Mouse (Mus musculus): Measurements from ENCODE around the gene D1Ertd622e.
A peak's percentile ranks its signal among the peaks of the same experiment; 100 is the strongest.

Gene D1Ertd622e

DNA sequence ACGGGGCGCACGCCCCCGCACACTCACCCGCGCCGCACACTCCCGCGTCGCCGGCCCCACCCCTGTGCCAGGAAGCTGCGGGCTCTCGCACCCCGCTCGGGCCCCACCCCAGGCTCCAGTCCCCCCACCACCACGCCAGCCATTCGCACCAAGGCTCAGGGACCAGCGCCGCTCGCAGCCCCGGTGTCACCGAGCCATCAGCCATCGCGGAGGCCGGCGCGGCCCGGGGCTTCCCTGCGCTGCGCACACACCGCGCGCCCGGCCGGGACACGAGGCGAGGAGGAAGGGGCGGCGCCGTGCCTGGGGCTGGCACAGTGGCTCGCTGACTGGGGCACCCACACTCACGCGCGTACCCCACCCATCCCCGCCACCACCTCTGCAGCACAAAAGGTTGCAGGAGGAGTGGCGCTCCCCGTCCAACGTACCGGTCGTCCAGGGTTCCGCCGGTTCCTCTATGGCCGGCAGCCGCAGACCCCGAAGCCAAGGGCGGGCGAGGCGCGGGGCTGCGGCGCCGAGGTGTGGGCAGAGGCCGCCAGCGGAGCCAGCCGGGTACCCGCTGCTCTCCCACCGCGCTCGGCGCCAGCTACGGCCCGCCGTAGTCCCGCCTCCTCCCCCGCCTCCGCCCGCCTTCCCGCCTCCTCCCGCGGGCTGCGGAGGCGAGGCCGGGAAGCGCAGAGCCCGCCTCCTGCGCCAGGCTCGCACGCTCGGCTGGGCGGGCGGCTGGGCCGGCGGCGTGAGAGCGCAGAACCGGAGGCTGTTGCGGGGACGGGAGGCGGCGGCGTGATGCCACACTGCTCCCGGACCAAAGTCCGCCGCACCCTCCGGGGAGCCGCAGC is at the start of gene D1Ertd622e:
Gene D1Ertd622e, minus strand, starts transcription at position 669 of the 836 bp plus-strand sequence.
- peak; percentile 91 for DNase-seq

DNA sequence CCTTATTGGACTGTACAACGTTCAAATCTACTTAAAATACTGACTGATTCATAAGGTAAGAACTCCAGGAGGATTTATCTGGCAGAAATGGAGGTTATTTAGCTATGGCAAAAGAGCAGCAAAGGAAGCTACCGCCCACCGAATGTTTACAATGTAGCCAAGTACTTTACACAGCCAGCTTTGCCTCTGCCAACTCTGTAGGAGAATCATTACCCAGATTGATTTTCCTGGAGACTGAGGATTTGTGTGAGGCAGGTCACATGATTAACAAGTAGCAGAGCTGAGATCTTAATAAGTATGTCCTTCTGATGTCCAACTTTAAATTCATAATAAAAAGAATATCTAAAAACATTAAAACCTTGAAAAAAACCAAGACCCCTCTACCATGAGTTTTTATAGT is 48.6 kb upstream of the D1Ertd622e start:
- no peak for DNase-seq

DNA sequence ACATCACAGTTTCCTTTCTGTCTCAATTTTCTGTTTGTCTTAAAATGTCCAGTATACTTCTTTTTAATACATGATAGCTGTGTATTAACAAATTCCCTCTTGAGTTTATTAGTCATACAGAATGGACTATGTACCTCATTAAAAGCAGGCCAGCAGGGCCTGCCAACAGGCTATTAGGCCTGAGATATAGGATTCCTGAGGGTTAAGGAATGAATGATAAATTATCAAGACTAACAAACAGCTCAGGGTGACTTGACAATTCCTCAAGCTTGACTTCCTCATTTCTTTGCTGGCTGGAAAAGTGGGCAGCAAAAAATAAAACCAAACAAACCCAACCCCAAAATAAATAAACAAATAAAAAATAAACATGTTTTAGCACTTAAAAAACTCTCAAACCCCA is 43.5 kb upstream of the D1Ertd622e start:
- no peak for DNase-seq

DNA sequence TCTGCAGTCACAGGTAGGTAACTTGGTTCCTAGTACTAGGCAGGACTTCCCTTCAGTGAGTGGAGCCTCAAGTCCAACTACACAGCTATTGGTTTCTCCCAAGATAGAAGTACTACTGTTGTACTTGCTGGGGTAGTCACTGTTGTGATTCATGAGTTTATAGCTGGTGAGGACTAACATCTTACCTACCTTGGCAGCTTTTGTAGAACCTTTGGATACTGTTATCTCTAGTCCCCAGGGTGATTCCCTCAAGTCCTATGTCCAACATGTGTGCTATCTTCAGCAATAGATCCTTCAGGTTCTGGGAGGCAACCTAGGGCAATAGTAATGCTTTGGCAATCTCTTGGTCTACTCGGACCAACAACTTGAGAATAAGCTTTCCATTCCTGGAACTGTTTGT is 42.8 kb upstream of the D1Ertd622e start:
- no peak for DNase-seq

DNA sequence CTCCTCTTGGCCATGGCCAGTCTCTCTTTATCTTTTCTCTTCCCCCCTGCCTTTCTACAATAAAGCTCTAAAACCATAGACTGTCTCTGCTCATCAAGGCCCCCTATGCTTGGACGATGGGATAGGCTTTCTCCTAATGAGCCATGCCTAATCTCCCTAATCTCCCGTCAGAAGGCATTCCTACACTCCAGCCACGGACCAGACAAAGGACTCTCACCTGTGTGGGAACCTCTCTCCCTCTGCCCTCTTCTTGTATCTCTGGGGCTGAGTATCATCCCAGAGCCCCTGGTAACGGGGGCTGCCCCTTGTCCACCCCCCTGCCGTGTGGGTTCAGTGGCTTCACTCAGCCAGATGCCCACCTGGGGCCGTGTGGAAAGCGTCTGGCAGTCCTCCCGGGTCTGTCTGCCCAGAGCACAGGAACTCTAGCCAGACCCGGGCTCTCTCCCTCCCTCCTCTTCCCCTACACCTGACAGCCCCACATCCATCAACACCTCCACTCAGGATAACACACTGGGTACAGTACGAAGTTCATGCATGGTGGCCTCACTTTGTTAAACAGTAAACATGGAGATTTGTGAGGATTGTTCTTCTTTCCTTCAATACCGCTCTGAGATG is 37.2 kb upstream of the D1Ertd622e start:
- DNase-seq = peak; percentile 41

DNA sequence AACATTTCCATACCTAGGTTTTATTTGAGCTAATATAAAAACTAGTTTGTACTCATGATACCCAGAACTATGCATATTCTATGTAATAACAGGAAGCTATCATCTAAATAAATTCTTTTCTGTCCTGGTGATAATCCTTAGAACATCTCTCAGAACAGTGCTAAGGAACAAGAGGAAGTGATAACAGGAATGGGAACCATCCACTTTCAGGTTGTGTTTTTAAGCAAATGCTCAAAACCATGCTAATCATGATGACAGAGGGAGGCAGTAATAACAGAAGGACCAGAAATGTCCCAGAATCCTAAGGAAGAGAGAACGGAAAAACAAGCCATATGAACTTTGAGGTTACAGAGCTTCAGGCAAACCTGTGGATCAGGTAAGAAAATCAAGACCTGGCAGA is 35.4 kb upstream of the D1Ertd622e start:
- DNase-seq = no peak

DNA sequence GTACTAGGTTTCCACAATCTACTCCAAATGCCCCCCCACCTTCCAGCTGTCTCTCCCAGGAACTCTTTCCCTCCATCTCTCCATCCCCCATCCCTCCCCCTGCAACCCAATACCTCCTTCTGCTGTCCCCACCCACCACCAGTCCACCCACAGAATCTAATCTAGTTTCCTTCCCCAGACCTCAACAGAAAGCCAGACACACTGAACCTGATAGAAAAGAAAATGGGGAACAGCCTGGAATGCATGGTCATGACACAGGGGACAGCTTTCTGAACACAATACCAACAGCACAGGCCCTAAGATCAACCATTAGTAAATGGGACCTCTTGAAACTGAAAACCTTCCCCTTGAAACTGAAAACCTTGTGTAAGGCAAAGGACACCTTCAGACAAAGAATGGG is 32.0 kb upstream of the D1Ertd622e start:
- DNase-seq = no peak

DNA sequence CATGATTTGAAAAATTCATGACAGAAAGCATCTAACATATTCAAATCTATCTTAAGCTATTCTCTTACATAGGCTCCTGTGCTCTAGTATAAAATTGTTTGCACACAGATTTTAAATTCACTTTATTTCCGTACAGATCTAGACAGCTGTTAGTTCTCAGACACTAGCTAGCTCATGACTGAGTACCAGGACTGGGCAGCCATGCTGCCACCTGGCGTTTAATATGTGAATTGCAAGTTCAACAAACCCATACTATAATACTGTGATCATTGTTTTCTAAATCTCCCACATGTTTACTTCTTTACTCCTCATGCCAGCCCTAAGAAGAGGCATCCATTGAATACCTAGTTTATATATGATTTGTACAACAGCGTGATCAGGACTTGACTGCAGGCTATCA is 26.9 kb upstream of the D1Ertd622e start:
- DNase-seq = peak; percentile 52

DNA sequence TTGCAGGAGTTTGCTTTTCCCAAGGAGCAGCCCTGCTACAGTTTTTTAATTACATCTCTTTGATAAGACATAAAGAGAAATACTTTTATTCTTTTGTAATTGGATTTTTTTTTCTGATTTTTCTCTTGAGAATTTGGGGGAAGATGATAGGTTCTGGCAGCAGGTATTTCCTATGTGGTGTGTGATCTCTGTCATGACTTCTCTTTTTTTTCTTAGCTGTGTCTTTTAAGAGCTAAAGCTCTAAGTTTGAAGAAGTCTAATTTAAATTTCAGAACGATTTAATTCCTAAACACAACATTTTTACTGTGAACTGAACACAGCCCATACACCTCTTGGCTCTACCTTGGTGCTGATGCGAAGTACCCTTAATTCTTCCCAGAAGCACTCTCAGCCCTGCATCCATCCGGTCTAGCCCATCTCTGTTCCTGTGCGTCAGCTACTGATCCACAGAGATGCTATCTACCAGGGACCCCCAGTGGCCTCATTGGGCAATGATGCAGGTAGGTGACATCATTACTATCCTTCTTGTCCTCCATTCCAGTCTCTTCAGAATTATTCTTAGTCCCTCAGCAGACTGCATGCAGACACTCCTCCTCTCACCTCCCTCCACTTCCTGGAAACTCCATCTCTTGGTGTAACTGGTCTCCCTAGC is 14.8 kb upstream of the D1Ertd622e start:
- no peak for DNase-seq

DNA sequence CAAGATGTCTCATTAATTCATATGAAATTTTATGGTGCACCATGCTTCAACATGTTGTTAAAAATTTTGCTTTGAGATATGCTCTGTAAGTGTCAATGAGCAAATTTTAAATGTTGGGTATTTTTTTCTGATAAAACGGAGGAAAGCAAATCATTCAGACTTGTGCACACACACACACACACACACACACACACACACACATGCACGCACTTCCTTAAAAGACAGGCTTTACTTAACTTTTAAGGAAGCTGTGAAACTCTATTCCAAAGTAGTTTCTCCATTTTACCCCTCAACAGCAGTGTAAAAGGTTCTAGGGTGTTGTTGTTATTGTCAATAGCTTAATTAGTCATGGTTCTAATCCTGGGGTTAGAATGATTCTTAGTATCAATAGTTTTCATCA is 14.2 kb upstream of the D1Ertd622e start:
- DNase-seq = no peak

DNA sequence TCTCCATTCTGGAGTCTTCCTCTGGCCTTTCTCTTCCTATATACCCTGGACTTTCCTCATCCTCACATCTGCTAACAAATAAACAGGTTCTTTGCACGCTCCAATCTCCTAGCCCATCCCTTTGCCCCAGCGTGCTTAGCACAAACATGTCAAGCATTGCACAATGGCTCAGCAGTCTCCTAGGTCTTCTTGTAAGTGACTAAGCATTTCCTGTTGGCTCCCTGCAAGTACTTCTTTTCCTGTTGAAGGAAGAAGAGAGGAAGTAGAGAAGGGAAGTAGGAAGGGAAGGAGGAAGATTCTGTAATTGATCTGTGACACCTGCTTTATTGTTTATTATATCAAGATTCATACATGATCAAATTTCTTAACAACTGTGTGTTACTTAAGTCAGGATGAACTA is 11.0 kb upstream of the D1Ertd622e start:
- DNase-seq = no peak

DNA sequence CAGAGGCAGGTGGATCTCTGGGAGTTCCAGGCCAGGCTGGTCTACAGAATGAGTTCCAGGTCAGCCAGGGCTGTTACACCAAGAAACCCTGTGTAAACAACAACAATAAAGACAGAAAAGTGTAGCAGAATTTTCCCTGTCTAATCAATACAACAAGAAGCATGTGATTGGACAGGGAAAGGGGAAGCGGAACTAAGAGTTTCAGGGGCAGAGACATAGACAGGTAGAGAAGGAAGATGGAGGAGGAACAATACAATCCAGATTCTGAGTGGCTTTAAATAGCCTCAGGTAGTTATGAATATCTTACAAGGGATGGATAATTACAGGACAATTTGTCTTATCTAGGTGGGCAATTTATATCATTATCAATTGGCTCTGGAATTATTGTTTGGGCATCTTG is 5.4 kb upstream of the D1Ertd622e start:
- no peak for DNase-seq

DNA sequence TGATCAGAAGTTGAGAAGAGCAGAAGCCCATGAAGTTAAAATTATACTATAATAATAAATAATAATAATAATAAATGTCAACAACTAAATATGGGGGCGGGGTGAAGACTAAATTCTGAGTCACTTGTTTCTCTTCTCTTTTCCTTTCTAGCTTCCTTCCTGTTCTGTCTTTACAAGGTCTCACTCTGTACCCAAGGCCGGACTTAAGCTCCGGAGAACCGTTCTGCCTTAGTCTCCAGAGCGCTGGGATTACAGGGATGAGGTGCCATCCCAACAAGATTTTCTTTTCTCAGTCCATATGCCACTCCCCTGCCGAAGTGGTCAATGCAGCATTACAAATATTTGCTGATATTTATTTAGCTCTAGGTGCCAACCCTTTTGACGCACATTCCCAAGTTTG is 450 bp upstream of the D1Ertd622e start:
- DNase-seq = no peak

DNA sequence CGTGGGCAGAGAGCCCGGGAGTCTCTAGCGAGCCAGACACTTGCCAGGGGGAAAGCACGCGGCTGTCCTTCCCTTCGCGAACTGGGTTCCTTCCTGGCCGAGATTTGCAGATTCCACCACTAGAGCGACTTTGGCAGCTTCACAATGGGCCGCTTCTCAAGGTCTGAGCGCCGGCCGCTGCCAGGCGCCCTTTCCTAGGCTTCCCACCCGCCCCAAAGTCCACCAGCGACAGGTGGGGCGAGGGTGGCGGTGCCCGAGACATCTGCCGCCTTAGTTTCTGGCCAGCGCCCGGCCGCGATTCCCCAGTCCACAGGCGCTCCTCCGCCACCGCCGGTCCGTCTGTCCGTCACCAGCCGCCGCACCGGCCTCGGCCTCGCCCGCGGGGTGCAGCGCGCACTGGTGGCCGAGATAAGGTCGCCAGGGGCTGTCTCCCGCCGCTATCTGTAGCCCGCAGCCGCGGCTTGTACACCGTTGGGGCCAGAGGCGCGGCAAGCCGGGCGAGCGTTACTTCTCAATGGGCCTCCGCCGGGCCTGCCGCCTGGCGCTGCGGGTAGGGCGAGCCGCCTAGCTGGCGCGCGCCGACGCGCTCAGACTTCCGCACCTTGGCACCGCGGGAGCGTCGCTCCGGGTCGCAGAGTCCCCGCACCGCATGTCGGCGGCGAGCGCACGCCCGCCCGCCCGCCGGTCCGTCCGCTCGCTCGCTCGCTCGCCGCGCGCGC is 1.0 kb downstream of the D1Ertd622e start:
- peak; percentile 80 for DNase-seq

DNA sequence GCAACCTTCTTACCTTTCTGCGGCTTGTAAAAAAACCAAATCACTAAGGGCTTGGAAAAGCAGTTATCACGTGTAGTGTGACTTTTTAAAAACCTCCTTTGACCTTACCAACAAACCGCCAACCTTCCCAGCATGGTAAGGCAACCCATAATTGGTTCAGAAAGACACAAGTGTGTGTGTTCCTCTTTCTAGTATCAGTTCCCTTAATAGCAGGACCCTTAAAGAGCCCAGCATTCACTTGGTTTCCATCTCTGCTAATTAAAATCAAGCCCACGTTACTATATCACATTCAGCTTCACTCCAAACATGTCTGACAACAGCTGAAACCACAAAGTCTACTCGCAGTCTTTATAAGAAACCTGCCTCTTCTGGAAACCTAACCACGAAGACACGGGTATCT is 2.5 kb downstream of the D1Ertd622e start:
- DNase-seq = no peak

DNA sequence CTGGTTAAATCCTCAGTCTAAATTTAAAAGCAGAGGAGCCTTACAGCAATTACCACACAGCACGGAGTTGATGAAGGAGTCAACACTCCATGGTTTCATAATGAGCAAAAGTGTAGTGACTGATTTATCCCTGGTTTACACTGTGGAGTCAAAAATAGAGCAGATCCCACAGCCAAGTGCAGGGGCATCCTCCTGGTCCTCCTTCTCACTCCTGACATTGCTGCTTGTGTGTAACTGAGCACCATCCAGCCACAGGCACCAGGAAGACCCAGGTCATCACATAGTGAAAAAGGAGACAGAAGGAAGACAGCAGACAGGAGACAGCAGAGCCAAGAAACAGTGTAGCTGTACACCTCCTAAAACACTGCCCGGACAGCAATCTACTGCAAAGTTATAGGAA is 4.1 kb downstream of the D1Ertd622e start:
- DNase-seq = no peak

DNA sequence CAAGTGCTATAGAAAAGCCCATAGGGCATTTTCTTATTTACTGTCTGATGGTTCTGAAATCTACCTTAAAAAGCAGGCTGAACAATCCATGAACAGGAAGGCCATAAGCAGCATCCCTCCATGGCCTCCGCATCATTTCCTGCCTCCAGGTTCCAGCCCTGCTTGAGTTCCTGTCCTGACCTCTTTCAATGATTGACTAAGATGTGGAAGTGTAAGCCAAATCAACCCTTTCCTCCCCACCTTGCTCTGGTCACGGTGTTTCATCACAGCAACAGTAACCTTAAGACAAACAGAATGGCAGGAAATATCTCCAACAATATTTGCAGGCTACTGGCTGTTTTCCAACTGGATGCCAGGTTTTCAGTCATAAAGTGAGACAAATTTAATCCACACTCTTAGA is 4.7 kb downstream of the D1Ertd622e start:
- peak; percentile 28 for DNase-seq

DNA sequence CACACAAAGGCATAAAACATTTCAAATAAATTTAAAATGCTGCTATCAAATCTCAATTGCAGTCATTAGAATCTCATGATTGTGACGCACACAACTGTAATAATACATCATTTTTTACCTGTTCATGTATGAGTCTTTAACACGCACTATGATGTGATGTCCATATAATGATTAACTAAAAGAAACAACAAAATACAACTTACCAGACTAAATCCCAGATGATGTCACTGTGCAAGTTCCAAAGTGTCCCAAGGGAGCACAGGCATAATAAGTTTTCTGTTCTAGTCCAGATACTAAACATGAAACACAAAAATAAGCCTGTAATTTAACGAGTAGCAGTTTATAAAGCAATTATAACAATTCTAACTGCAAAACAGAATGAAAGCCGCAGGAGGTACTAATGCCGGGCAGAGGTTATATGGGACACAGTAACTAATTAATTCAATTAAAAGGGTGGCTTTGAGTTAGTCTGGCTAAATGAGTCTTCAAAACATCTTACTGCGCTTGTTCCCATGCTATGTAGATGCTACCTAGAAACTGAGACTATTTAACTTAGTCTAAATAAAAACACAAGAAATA is 7.4 kb downstream of the D1Ertd622e start:
- DNase-seq = no peak

DNA sequence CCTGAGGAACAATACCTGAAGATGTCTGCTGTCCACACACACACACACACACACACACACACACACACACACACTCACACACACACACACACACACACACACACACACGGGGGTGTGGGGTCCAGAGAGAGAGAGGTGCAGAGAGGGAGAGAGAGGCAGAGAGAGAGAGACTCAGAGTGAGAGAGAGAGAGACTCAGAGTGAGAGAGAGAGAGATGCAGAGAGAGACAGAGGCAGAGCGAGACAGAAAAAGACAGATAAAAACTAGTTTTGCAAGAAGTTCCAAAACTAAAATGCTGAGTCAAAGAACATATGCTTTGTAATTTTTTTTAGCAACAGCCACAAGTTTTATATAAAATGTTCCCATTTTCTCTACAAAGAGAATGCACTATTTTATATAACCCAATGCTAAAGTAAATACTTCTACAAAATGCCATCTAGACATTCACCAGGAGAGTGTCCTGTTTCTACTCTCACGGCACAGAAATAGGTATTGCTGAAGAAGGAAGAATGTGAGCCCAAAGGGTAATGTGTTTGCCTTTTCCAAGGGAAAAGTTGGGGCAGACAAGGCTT is 11.2 kb downstream of the D1Ertd622e start:
- no peak for DNase-seq

DNA sequence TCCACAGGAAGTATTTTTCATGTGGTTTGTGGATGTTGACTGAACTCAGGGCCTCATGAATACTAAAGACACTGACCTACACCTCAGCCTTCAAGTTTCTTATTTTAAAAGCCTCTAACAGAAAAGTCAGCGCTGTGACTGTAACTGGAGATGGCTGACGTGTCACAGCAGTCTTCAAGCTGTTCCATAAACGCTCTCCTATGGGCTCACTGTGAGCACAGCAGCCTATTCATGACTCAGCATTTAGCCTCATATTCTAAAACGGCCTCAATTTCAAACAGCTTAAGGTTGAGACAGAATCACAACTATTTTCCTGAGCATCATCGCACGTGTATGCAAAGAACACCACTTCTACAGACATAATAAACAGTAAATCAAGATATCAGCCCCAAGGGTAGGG is 11.8 kb downstream of the D1Ertd622e start:
- no peak for DNase-seq

DNA sequence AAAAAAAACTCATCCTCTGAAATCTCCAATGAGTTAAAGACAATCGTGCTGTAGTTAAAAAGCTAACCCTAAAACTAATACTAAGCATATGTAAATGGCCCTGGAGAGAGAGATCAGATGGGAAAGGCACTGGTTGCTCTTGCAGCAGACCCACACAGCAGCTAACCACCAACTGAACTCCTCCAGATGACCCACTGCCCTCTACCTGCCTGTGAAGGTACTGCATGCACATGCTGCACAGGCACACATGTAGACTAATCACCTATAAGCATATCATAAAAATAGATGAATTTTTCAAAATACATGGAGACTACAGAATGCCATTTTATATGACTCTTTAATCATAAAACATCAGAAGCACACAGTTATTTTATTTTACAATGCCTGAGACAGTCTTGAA is 14.8 kb downstream of the D1Ertd622e start:
- no peak for DNase-seq

DNA sequence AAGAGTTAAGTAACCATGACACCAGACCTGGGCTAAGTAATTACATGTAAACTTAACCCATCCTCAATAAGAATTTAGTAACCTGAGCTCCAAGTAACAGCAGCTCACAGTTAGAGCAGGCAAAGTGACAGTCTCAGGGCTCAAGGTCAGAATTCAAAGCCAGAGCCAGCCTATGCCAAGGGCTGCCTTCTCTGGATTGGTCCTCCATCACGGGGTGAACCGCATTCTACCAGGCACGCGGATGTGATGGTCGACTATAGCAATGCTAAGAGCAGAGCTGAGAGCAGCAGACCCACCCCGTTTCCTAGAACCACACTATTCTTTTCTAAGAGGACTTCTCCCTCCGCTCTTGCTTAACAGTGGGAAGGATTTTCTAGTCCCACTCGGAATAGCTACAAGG is 27.8 kb downstream of the D1Ertd622e start:
- DNase-seq = no peak
